Mouse (Mus musculus) erythroblast, embryonic 14.5 days (primary cell): Measurements from ENCODE around the gene Gm12569. TPM values are rescaled to one million over a fixed set of nuclear protein-coding genes. Genes with fewer than 3 reads are reported as not detected.

ENCODE experiments used
- H3K27me3 ChIP-seq: 2 replicates; pipeline ENCODE4 v1.6.1; 2012; ENCODE audit warnings: inconsistent platforms; ENCODE audit not compliant: control insufficient read depth
- H3K36me3 ChIP-seq: 2 replicates; pipeline ENCODE4 v1.6.1; 2012; ENCODE audit warnings: mild to moderate bottlenecking, inconsistent platforms; ENCODE audit not compliant: control insufficient read depth
- H3K4me1 ChIP-seq: 2 replicates; pipeline ENCODE4 v1.6.1; 2012; ENCODE audit warnings: inconsistent platforms; ENCODE audit not compliant: control insufficient read depth
- H3K4me3 ChIP-seq: replicated peaks from 2 replicates; pipeline ENCODE3; 2012; ENCODE audit warnings: moderate library complexity, mild to moderate bottlenecking, inconsistent platforms
- H3K9me3 ChIP-seq: 2 replicates; pipeline ENCODE4 v1.6.1; 2012; ENCODE audit warnings: low read length, inconsistent platforms, mixed read lengths; ENCODE audit not compliant: control insufficient read depth
- GATA1 ChIP-seq: IDR thresholded peaks from 2 replicates; pipeline ENCODE4 v1.6.1; 2012; ENCODE audit warnings: low read length, inconsistent platforms, mixed read lengths
- TAL1 ChIP-seq: IDR thresholded peaks from 3 replicates; pipeline ENCODE4 v1.6.1; 2012; ENCODE audit warnings: low read length, inconsistent platforms, mixed read lengths
- polyA plus RNA-seq: library from polyadenylated mRNA; stranded (reverse); fragments of >175 nt; gene quantifications from 2 replicates; pipeline ENCODE4 v1.2.3, GENCODE M21; 2012

Gm12569 gene
- not detected in 2 replicates for polyA plus RNA-seq

DNA sequence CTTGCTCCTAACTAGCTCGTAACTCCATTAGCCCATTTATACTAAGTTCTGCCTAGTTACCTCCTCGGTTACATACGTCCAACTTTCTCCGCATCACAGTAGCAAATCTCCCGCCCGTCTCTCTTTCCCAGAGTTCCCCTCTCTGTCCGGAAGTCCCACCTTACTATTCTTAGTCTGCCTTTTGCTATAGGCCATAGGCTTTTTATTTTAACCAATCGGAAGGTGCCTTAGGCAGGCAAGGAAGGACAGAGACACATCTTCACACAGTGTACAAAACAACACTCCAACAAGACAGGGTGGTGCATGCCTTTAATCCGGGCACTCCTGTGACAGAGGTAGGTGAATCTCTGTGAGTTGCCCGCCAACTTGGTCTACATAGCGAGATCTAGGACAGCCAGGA lies at the start of gene Gm12569:
Gene Gm12569 (plus strand): TSS at position 166 of the 400 bp plus-strand sequence.
- Histone ChIP-seq H3K27me3 (no peaks in the 10 kb centered on the region), H3K4me1 (no peaks in the 10 kb centered on the region), H3K36me3 (no peaks in the 10 kb centered on the region), H3K9me3 (peaks cover 5% of the 10 kb centered on the region; the same call in 1 of the 2 replicates), H3K4me3 (no peak within 1 kb of the TSS)
- no peak for TF ChIP-seq TAL1
- TF ChIP-seq GATA1, result no peak

- no peaks in the 10 kb centered on the region for H3K4me1 ChIP-seq
- TF ChIP-seq GATA1 (no peak), TAL1 (no peak)
- no peak overlapping the region for H3K4me3 ChIP-seq
- H3K27me3 ChIP-seq, result no peaks in the 10 kb centered on the region
- no peaks in the 10 kb centered on the region; the same call in 1 of the 2 replicates for H3K9me3 ChIP-seq
- H3K36me3 ChIP-seq, result no peaks in the 10 kb centered on the region
Observed at GRCm38 (mm10) chr11:51202726-51203125, 17.5 kb upstream of the Gm12569 start.

DNA sequence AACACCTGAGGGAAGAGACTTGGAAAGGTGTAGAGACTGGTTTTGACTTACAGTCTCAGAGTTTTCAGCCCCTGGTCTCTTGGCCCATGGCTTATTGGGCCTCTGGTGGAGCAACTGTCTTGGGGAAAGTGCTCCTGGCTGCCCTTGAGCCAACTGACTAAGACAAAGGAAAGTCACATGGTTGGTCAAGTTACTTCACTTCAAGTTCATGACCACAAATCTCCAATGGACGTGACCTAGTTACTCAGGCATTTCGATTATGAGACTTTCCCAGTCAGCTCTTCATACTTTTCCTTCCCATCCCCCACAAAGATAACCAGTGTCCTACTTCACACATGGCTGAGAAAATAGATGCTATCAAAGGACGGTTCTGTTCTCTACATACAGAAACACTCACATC lies 12.5 kb upstream of the Gm12569 start:
- Histone ChIP-seq H3K36me3 (no peaks in the 10 kb centered on the region), H3K4me3 (no peak overlapping the region), H3K27me3 (no peaks in the 10 kb centered on the region), H3K9me3 (no peaks in the 10 kb centered on the region; the same call in none of the 2 replicates), H3K4me1 (no peaks in the 10 kb centered on the region)
- TF ChIP-seq TAL1, result no peak
- TF ChIP-seq GATA1, result no peak

- no peaks in the 10 kb centered on the region for H3K36me3 ChIP-seq
Observed at GRCm38 (mm10) chr11:51211426-51211825, 8.8 kb upstream of the Gm12569 start.

GRCm38 (mm10) chr11:51214021-51214420 lies 6.3 kb upstream of the Gm12569 start:
- TF ChIP-seq GATA1 (no peak), TAL1 (no peak)
- no peaks in the 10 kb centered on the region for H3K36me3 ChIP-seq
- no peaks in the 10 kb centered on the region for H3K27me3 ChIP-seq
- H3K9me3 ChIP-seq, result peaks cover 10% of the 10 kb centered on the region
- H3K4me3 ChIP-seq, result no peak overlapping the region
- H3K4me1 ChIP-seq, result no peaks in the 10 kb centered on the region

More at GRCm38 (mm10) chr11:51211426-51211825, 8.8 kb upstream of the Gm12569 start:
- Histone ChIP-seq H3K9me3 (peaks cover 7% of the 10 kb centered on the region), H3K4me3 (no peak overlapping the region), H3K27me3 (no peaks in the 10 kb centered on the region), H3K4me1 (no peaks in the 10 kb centered on the region)
- TF ChIP-seq TAL1 (no peak), GATA1 (no peak)

GRCm38 (mm10) chr11:51219396-51219980 lies 785 bp upstream of the Gm12569 start:
- Histone ChIP-seq H3K9me3 (peaks cover 8% of the 10 kb centered on the region; the same call in 1 of the 2 replicates), H3K4me3 (no peak overlapping the region), H3K36me3 (no peaks in the 10 kb centered on the region), H3K27me3 (no peaks in the 10 kb centered on the region), H3K4me1 (no peaks in the 10 kb centered on the region)
- TF ChIP-seq GATA1 (no peak), TAL1 (no peak)

- no peaks in the 10 kb centered on the region for H3K27me3 ChIP-seq
- H3K4me1 ChIP-seq, result no peaks in the 10 kb centered on the region
- no peaks in the 10 kb centered on the region for H3K9me3 ChIP-seq
- TF ChIP-seq GATA1 (no peak), TAL1 (no peak)
- H3K36me3 ChIP-seq, result no peaks in the 10 kb centered on the region
- no peak overlapping the region for H3K4me3 ChIP-seq
Observed at GRCm38 (mm10) chr11:51227104-51227503, 6.8 kb downstream of the Gm12569 start.

- TF ChIP-seq GATA1, result no peak
- no peak for TF ChIP-seq TAL1
- Histone ChIP-seq H3K27me3 (no peaks in the 10 kb centered on the region), H3K4me3 (no peak overlapping the region), H3K9me3 (no peaks in the 10 kb centered on the region), H3K4me1 (no peaks in the 10 kb centered on the region), H3K36me3 (no peaks in the 10 kb centered on the region)
Observed at GRCm38 (mm10) chr11:51234626-51235025, 14.4 kb downstream of the Gm12569 start.

- H3K27me3 ChIP-seq, result no peaks in the 10 kb centered on the region
- no peaks in the 10 kb centered on the region for H3K36me3 ChIP-seq
- H3K9me3 ChIP-seq, result no peaks in the 10 kb centered on the region
- TF ChIP-seq GATA1, result no peak
- no peak for TF ChIP-seq TAL1
- no peaks in the 10 kb centered on the region for H3K4me1 ChIP-seq
- no peak overlapping the region for H3K4me3 ChIP-seq
Observed at GRCm38 (mm10) chr11:51242897-51243296, 22.6 kb downstream of the Gm12569 start.

DNA sequence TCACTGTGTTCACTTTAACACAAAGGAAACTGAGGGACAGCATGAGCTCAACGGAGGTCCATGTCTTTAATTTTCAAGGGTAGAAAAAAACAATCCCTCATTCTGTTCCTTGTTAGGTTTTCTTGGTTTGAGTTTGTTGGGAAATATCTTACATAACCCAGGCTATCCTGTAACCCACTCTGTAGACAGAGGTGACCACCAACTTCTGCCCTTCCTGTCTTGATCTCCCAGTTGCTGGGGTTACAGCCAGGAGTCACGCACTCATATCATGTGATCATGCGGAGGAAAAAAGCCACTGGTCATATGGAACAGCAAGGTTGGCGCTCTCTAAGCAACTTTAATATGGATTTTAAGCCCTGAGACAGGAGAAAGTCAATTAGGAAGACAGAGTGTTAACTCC lies 36.7 kb downstream of the Gm12569 start:
- peaks cover 7% of the 10 kb centered on the region for H3K4me1 ChIP-seq
- no peak overlapping the region for H3K4me3 ChIP-seq
- H3K9me3 ChIP-seq, result no peaks in the 10 kb centered on the region
- H3K36me3 ChIP-seq, result no peaks in the 10 kb centered on the region
- peaks cover 25% of the 10 kb centered on the region for H3K27me3 ChIP-seq
- TF ChIP-seq GATA1 (no peak), TAL1 (no peak)
